Mouse (Mus musculus) kidney, adult 2 months (tissue): Measurements from ENCODE around the gene Dcaf7. TPM values are rescaled to one million over a fixed set of nuclear protein-coding genes. Genes with fewer than 3 reads are reported as not detected.
"Not testable (repeated sequence)": the region's sequence is repeated elsewhere in the genome, so short reads cannot be mapped to it uniquely, and the experiment has no call there.

Experiments used
- DNase-seq: peaks from one replicate; pipeline ENCODE4 v3.0.0; 2021
- H3K27ac ChIP-seq: fragments of 200-500 bp; 2 replicates; pipeline ENCODE4 v1.5.1; 2012; ENCODE audit warnings: low read depth, low read length, control low read depth, inconsistent platforms; ENCODE audit not compliant: insufficient read depth
- H3K27me3 ChIP-seq: fragments of 200-500 bp; replicated peaks from 2 replicates; pipeline ENCODE4 v1.6.1; 2012; ENCODE audit warnings: mild to moderate bottlenecking, moderate library complexity, low read length, inconsistent platforms; ENCODE audit not compliant: control insufficient read depth, insufficient read depth
- H3K36me3 ChIP-seq: fragments of 200-500 bp; 2 replicates; pipeline ENCODE4 v1.6.1; 2012; ENCODE audit warnings: mild to moderate bottlenecking, moderate library complexity, low read length, inconsistent platforms; ENCODE audit not compliant: control insufficient read depth, insufficient read depth
- H3K4me1 ChIP-seq: fragments of 200-500 bp; 2 replicates; pipeline ENCODE4 v1.6.1; 2011; ENCODE audit warnings: low read length; ENCODE audit not compliant: control insufficient read depth, insufficient read depth
- H3K4me3 ChIP-seq: fragments of 200-500 bp; 2 replicates; pipeline ENCODE4 v1.5.1; 2011; ENCODE audit warnings: mild to moderate bottlenecking, low read depth, low read length, control low read depth; ENCODE audit not compliant: insufficient read depth
- CTCF ChIP-seq: fragments of 200-500 bp; conservative IDR thresholded peaks from 2 replicates; pipeline ENCODE4 v1.5.1; 2011; ENCODE audit warnings: low read depth, mild to moderate bottlenecking, control low read depth, low read length, moderate library complexity, mixed read lengths; ENCODE audit not compliant: insufficient read depth, insufficient read length
- POLR2A ChIP-seq: fragments of 200-500 bp; IDR thresholded peaks from one replicate; pipeline ENCODE4 v1.6.1; 2011; ENCODE audit warnings: low read depth, low read length, control low read depth
- WGBS: fragments of 180-500 bp; shearing (Covaris S2); methylation state at CpG from one replicate; pipeline ENCODE4 v1.1.7; 2018; 5-methylcytosine and 5-hydroxymethylcytosine counted together
- polyA plus RNA-seq: library from polyadenylated mRNA; depleted of rRNA; stranded (reverse); fragments of >200 nt; gene quantifications from 2 replicates; pipeline ENCODE4 v1.2.3, GENCODE M21; 2012

The Dcaf7 gene
- polyA plus RNA-seq, 1 experiment, result 37.7 TPM

GRCm38 (mm10) chr11:106025774-106026173 lies 10.9 kb upstream of the Dcaf7 start:
- no peak for TF ChIP-seq CTCF
- TF ChIP-seq POLR2A, result no peak
- no peaks in the 10 kb centered on the region for H3K36me3 ChIP-seq
- H3K27ac ChIP-seq, result no peak overlapping the region
- no peak for DNase-seq
- no peaks in the 10 kb centered on the region for H3K27me3 ChIP-seq
- H3K4me3 ChIP-seq, result no peak overlapping the region
- 91% methylated on average over 3 of the region's 3 CpGs for WGBS
- no peaks in the 10 kb centered on the region for H3K4me1 ChIP-seq

- Histone ChIP-seq H3K27ac (no peak overlapping the region), H3K36me3 (no peaks in the 10 kb centered on the region), H3K4me1 (no peaks in the 10 kb centered on the region), H3K4me3 (no peak overlapping the region), H3K27me3 (no peaks in the 10 kb centered on the region)
- WGBS, result 16% methylated on average over 11 of the region's 11 CpGs
- no peak for TF ChIP-seq POLR2A
- TF ChIP-seq CTCF, result peak; percentile 72
- peak; percentile 73 for DNase-seq
Measured at GRCm38 (mm10) chr11:106026465-106027151, 10.1 kb upstream of the Dcaf7 start.

- no peaks in the 10 kb centered on the region for H3K36me3 ChIP-seq
- 85% methylated on average over 5 of the region's 5 CpGs for WGBS
- H3K27me3 ChIP-seq, result no peaks in the 10 kb centered on the region
- H3K4me3 ChIP-seq, result no peak overlapping the region
- DNase-seq, result no peak
- no peak for TF ChIP-seq CTCF
- no peak for TF ChIP-seq POLR2A
- H3K27ac ChIP-seq, result no peak overlapping the region
- no peaks in the 10 kb centered on the region for H3K4me1 ChIP-seq
Measured at GRCm38 (mm10) chr11:106027607-106028006, 9.1 kb upstream of the Dcaf7 start.

- not testable (repeated sequence) for DNase-seq, H3K27ac ChIP-seq, H3K36me3 ChIP-seq, H3K27me3 ChIP-seq, H3K4me1 ChIP-seq
- WGBS, result 45% methylated on average over 14 of the region's 25 CpGs
- H3K4me3 ChIP-seq, result peak overlapping the region; percentile 32
Measured at GRCm38 (mm10) chr11:106032074-106032473, 4.6 kb upstream of the Dcaf7 start.

- peak; percentile 59 for DNase-seq
- Histone ChIP-seq H3K36me3 (no peaks in the 10 kb centered on the region), H3K27ac (peak overlapping the region; percentile 100), H3K4me1 (peaks cover 4% of the 10 kb centered on the region; the same call in 1 of the 2 replicates), H3K27me3 (no peaks in the 10 kb centered on the region), H3K4me3 (peak overlapping the region; percentile 73)
- TF ChIP-seq CTCF, result 0 out of 2 replicates have a peak, but pooled peaks have one; percentile 9
- no peak for TF ChIP-seq POLR2A
- 17% methylated on average over 11 of the region's 11 CpGs for WGBS
Measured at GRCm38 (mm10) chr11:106033491-106033919, 3.2 kb upstream of the Dcaf7 start.

- 90% methylated on average over 9 of the region's 9 CpGs for WGBS
Measured at GRCm38 (mm10) chr11:106034986-106035385, 1.7 kb upstream of the Dcaf7 start.

GRCm38 (mm10) chr11:106037418-106037751 lies 713 bp downstream of the Dcaf7 start:
- peak overlapping the region; percentile 89 for H3K4me3 ChIP-seq
- no peaks in the 10 kb centered on the region for H3K27me3 ChIP-seq
- peaks cover 4% of the 10 kb centered on the region; the same call in 1 of the 2 replicates for H3K4me1 ChIP-seq
- DNase-seq, result no peak
- TF ChIP-seq POLR2A, result no peak
- TF ChIP-seq CTCF, result no peak
- H3K36me3 ChIP-seq, result no peaks in the 10 kb centered on the region
- WGBS, result 1% methylated on average over 13 of the region's 13 CpGs
- H3K27ac ChIP-seq, result no peak overlapping the region

More at GRCm38 (mm10) chr11:106034986-106035385, 1.7 kb upstream of the Dcaf7 start:
- no peaks in the 10 kb centered on the region for H3K27me3 ChIP-seq
- no peak overlapping the region for H3K4me3 ChIP-seq
- no peak overlapping the region for H3K27ac ChIP-seq
- H3K4me1 ChIP-seq, result peaks cover 4% of the 10 kb centered on the region; the same call in 1 of the 2 replicates
- TF ChIP-seq POLR2A (no peak), CTCF (no peak)
- no peaks in the 10 kb centered on the region for H3K36me3 ChIP-seq
- no peak for DNase-seq
